Mouse (Mus musculus) midbrain, embryonic 12.5 days (tissue): ENCODE measurements at regions not wholly inside any gene's neighbourhood (a gene's known extent, or its start where the extent isn't known, plus 50 kb on each side); places are given as distances from the start of the nearest gene placed in this dataset.

ENCODE experiments used
- ATAC-seq: fragments of 200-750 bp; cut with Nextera tagmentation; 2 replicates; pipeline ENCODE4 v1.8.0; 2017; ENCODE audit warnings: low read depth, moderate TSS enrichment, moderate library complexity; ENCODE audit not compliant: low FRiP score
- H3K27ac ChIP-seq: fragments of 300-500 bp; sonication (generic); replicated peaks from 2 replicates; pipeline ENCODE4 v1.5.1; 2016; ENCODE audit warnings: mild to moderate bottlenecking
- H3K27me3 ChIP-seq: fragments of 300-500 bp; sonication (generic); 2 replicates; pipeline ENCODE4 v1.6.1; 2016; ENCODE audit warnings: mild to moderate bottlenecking
- H3K36me3 ChIP-seq: fragments of 300-500 bp; sonication (generic); 2 replicates; pipeline ENCODE4 v1.6.1; 2016
- H3K4me1 ChIP-seq: fragments of 300-500 bp; sonication (generic); 2 replicates; pipeline ENCODE4 v1.6.1; 2016
- H3K4me2 ChIP-seq: fragments of 300-500 bp; sonication (generic); replicated peaks from 2 replicates; pipeline ENCODE4 v1.6.1; 2016; ENCODE audit warnings: mild to moderate bottlenecking, moderate library complexity
- H3K4me3 ChIP-seq: fragments of 300-500 bp; sonication (generic); 2 replicates; pipeline ENCODE4 v1.5.1; 2016; ENCODE audit warnings: mild to moderate bottlenecking
- H3K9ac ChIP-seq: fragments of 300-500 bp; sonication (generic); replicated peaks from 2 replicates; pipeline ENCODE4 v1.6.1; 2016; ENCODE audit warnings: mild to moderate bottlenecking, moderate library complexity
- H3K9me3 ChIP-seq: fragments of 300-500 bp; sonication (generic); 2 replicates; pipeline ENCODE4 v1.6.1; 2016; ENCODE audit warnings: mild to moderate bottlenecking
- WGBS: fragments of 180-500 bp; shearing (Covaris S2); methylation state at CpG from one replicate; pipeline ENCODE4 v1.1.7; 2016; 5-methylcytosine and 5-hydroxymethylcytosine counted together

- 80% methylated on average over 1 of the region's 1 CpGs for WGBS
- no peak overlapping the region for H3K4me2 ChIP-seq
- no peaks in the 10 kb centered on the region for H3K36me3 ChIP-seq
- H3K27me3 ChIP-seq, result no peaks in the 10 kb centered on the region
- no peak overlapping the region for H3K4me3 ChIP-seq
- H3K9me3 ChIP-seq, result no peaks in the 10 kb centered on the region
- no peak for ATAC-seq
- no peaks in the 10 kb centered on the region for H3K4me1 ChIP-seq
- no peak overlapping the region for H3K27ac ChIP-seq
- H3K9ac ChIP-seq, result no peak overlapping the region
Observed at GRCm38 (mm10) chr1:71910125-71910524, 257.1 kb upstream of the Fn1 start.

- no peak overlapping the region for H3K4me3 ChIP-seq
- no peaks in the 10 kb centered on the region for H3K4me1 ChIP-seq
- no peak overlapping the region for H3K27ac ChIP-seq
- 72% methylated on average over 11 of the region's 11 CpGs for WGBS
- H3K4me2 ChIP-seq, result no peak overlapping the region
- no peak overlapping the region for H3K9ac ChIP-seq
- no peaks in the 10 kb centered on the region for H3K9me3 ChIP-seq
- no peaks in the 10 kb centered on the region for H3K27me3 ChIP-seq
- H3K36me3 ChIP-seq, result no peaks in the 10 kb centered on the region
- no peak for ATAC-seq
Observed at GRCm38 (mm10) chr1:71909508-71910124, 256.6 kb upstream of the Fn1 start.

GRCm38 (mm10) chr1:71904376-71904948 is 251.5 kb upstream of the Fn1 start:
- no peak for ATAC-seq
- no peak overlapping the region for H3K4me2 ChIP-seq
- H3K4me1 ChIP-seq, result no peaks in the 10 kb centered on the region
- no peak overlapping the region for H3K4me3 ChIP-seq
- 87% methylated on average over 4 of the region's 4 CpGs for WGBS
- H3K36me3 ChIP-seq, result no peaks in the 10 kb centered on the region
- no peaks in the 10 kb centered on the region for H3K27me3 ChIP-seq
- no peak overlapping the region for H3K27ac ChIP-seq
- H3K9ac ChIP-seq, result no peak overlapping the region
- no peaks in the 10 kb centered on the region for H3K9me3 ChIP-seq

- no peaks in the 10 kb centered on the region for H3K36me3 ChIP-seq
- H3K4me2 ChIP-seq, result no peak overlapping the region
- H3K4me1 ChIP-seq, result no peaks in the 10 kb centered on the region
- H3K27ac ChIP-seq, result no peak overlapping the region
- H3K4me3 ChIP-seq, result no peak overlapping the region
- no peaks in the 10 kb centered on the region for H3K9me3 ChIP-seq
- no peak overlapping the region for H3K9ac ChIP-seq
- ATAC-seq, result no peak
- H3K27me3 ChIP-seq, result no peaks in the 10 kb centered on the region
- 86% methylated on average over 8 of the region's 9 CpGs for WGBS
Observed at GRCm38 (mm10) chr1:71900106-71901074, 247.4 kb upstream of the Fn1 start.

GRCm38 (mm10) chr1:71899128-71899527 is 246.1 kb upstream of the Fn1 start:
- no peak overlapping the region for H3K9ac ChIP-seq
- ATAC-seq, result no peak
- no peak overlapping the region for H3K27ac ChIP-seq
- WGBS, result 85% methylated on average over 8 of the region's 8 CpGs
- no peak overlapping the region for H3K4me3 ChIP-seq
- H3K9me3 ChIP-seq, result no peaks in the 10 kb centered on the region
- no peak overlapping the region for H3K4me2 ChIP-seq
- H3K27me3 ChIP-seq, result no peaks in the 10 kb centered on the region
- no peaks in the 10 kb centered on the region for H3K36me3 ChIP-seq
- no peaks in the 10 kb centered on the region for H3K4me1 ChIP-seq

- Histone ChIP-seq H3K9ac (no peak overlapping the region), H3K9me3 (no peaks in the 10 kb centered on the region), H3K4me1 (no peaks in the 10 kb centered on the region), H3K27ac (no peak overlapping the region), H3K36me3 (no peaks in the 10 kb centered on the region), H3K4me3 (no peak overlapping the region), H3K4me2 (no peak overlapping the region), H3K27me3 (no peaks in the 10 kb centered on the region)
- no peak for ATAC-seq
- WGBS, result 79% methylated on average over 6 of the region's 6 CpGs
Observed at GRCm38 (mm10) chr1:71898198-71898597, 245.2 kb upstream of the Fn1 start.

- no peaks in the 10 kb centered on the region for H3K27me3 ChIP-seq
- H3K4me1 ChIP-seq, result no peaks in the 10 kb centered on the region
- no peak overlapping the region for H3K27ac ChIP-seq
- 86% methylated on average over 8 of the region's 8 CpGs for WGBS
- no peaks in the 10 kb centered on the region for H3K36me3 ChIP-seq
- ATAC-seq, result no peak
- no peak overlapping the region for H3K4me3 ChIP-seq
- H3K4me2 ChIP-seq, result no peak overlapping the region
- H3K9me3 ChIP-seq, result no peaks in the 10 kb centered on the region
- H3K9ac ChIP-seq, result no peak overlapping the region
Observed at GRCm38 (mm10) chr1:71897464-71898051, 244.6 kb upstream of the Fn1 start.

- Histone ChIP-seq H3K27me3 (no peaks in the 10 kb centered on the region), H3K9ac (no peak overlapping the region), H3K4me2 (no peak overlapping the region), H3K36me3 (no peaks in the 10 kb centered on the region), H3K4me1 (no peaks in the 10 kb centered on the region), H3K9me3 (no peaks in the 10 kb centered on the region), H3K4me3 (no peak overlapping the region), H3K27ac (no peak overlapping the region)
- no peak for ATAC-seq
- 67% methylated on average over 11 of the region's 11 CpGs for WGBS
Observed at GRCm38 (mm10) chr1:71896141-71896725, 243.2 kb upstream of the Fn1 start.

GRCm38 (mm10) chr1:71893636-71894035 is 240.6 kb upstream of the Fn1 start:
- H3K9me3 ChIP-seq, result no peaks in the 10 kb centered on the region
- no peak overlapping the region for H3K4me2 ChIP-seq
- H3K4me3 ChIP-seq, result no peak overlapping the region
- H3K4me1 ChIP-seq, result no peaks in the 10 kb centered on the region
- 70% methylated on average over 5 of the region's 5 CpGs for WGBS
- no peak overlapping the region for H3K9ac ChIP-seq
- H3K27me3 ChIP-seq, result no peaks in the 10 kb centered on the region
- H3K27ac ChIP-seq, result no peak overlapping the region
- no peak for ATAC-seq
- H3K36me3 ChIP-seq, result no peaks in the 10 kb centered on the region

- peaks cover 4% of the 10 kb centered on the region for H3K4me1 ChIP-seq
- no peaks in the 10 kb centered on the region for H3K36me3 ChIP-seq
- H3K27me3 ChIP-seq, result no peaks in the 10 kb centered on the region
- no peak for ATAC-seq
- H3K9ac ChIP-seq, result no peak overlapping the region
- no peak overlapping the region for H3K27ac ChIP-seq
- WGBS, result 93% methylated on average over 3 of the region's 3 CpGs
- H3K9me3 ChIP-seq, result no peaks in the 10 kb centered on the region
- no peak overlapping the region for H3K4me2 ChIP-seq
- no peak overlapping the region for H3K4me3 ChIP-seq
Observed at GRCm38 (mm10) chr1:71887809-71888208, 234.8 kb upstream of the Fn1 start.

GRCm38 (mm10) chr1:71886903-71887302 is 233.9 kb upstream of the Fn1 start:
- peaks cover 4% of the 10 kb centered on the region for H3K4me1 ChIP-seq
- 95% methylated on average over 6 of the region's 6 CpGs for WGBS
- H3K4me2 ChIP-seq, result no peak overlapping the region
- no peak overlapping the region for H3K27ac ChIP-seq
- H3K9ac ChIP-seq, result no peak overlapping the region
- H3K9me3 ChIP-seq, result no peaks in the 10 kb centered on the region
- no peak overlapping the region for H3K4me3 ChIP-seq
- no peaks in the 10 kb centered on the region for H3K27me3 ChIP-seq
- no peak for ATAC-seq
- H3K36me3 ChIP-seq, result no peaks in the 10 kb centered on the region

GRCm38 (mm10) chr1:71886233-71886632 is 233.2 kb upstream of the Fn1 start:
- no peak overlapping the region for H3K27ac ChIP-seq

More at GRCm38 (mm10) chr1:71886233-71886632, 233.2 kb upstream of the Fn1 start:
- Histone ChIP-seq H3K9ac (no peak overlapping the region), H3K27me3 (no peaks in the 10 kb centered on the region), H3K4me3 (no peak overlapping the region), H3K9me3 (no peaks in the 10 kb centered on the region), H3K36me3 (no peaks in the 10 kb centered on the region), H3K4me2 (no peak overlapping the region), H3K4me1 (peaks cover 4% of the 10 kb centered on the region)
- 83% methylated on average over 5 of the region's 5 CpGs for WGBS
- no peak for ATAC-seq
